Mouse (Mus musculus): ENCODE results near the gene Nckap5. TPM values are rescaled to one million over a fixed set of nuclear protein-coding genes. Genes with fewer than 3 reads are reported as not detected.

The Nckap5 gene
- total and polyA plus RNA-seq, 3 experiments, result not detected

GRCm38 (mm10) chr1:126652085-126652484, 178.5 kb downstream of the Nckap5 start:
- Histone ChIP-seq H3K27ac (ENCODE audit: control insufficient read depth, low read depth, low read length) (no peak overlapping the region), H3K4me3 (ENCODE audit: control insufficient read depth in 1 of 2, insufficient read depth in 1 of 2, low read depth in 2 of 2, low read length in 2 of 2) (no peak overlapping the region), H3K36me3 (ENCODE audit: control insufficient read depth in 1 of 2, insufficient read depth in 2 of 2, low read length in 2 of 2) (no peaks in the 10 kb centered on the region), H3K4me1 (ENCODE audit: control insufficient read depth in 1 of 2, insufficient read depth in 2 of 2, low read length in 2 of 2) (no peaks in the 10 kb centered on the region), H3K9me3 (replicated peaks; ENCODE audit: insufficient read depth, low read length) (no peaks in the 10 kb centered on the region), H3K9ac (ENCODE audit: control insufficient read depth, low read depth, low read length, poor library complexity, severe bottlenecking) (no peak overlapping the region), H3K27me3 (ENCODE audit: control insufficient read depth in 1 of 2, insufficient read depth in 2 of 2, low read length in 2 of 2) (no peaks in the 10 kb centered on the region), H3K79me2 (ENCODE audit: control insufficient read depth, insufficient read depth, low read length, poor library complexity) (no peaks in the 10 kb centered on the region)
- no peak for TF ChIP-seq CHD2 (IDR thresholded peaks at IDR 0.05; ENCODE audit: low read length)
- TF ChIP-seq MAX (IDR thresholded peaks at IDR 0.05; ENCODE audit: low read length), result no peak
- no peak for TF ChIP-seq POLR2AphosphoS5 (IDR thresholded peaks at IDR 0.05; ENCODE audit: borderline replicate concordance, low read depth, low read length)
- TF ChIP-seq RAD21 (IDR thresholded peaks at IDR 0.05; ENCODE audit: low read depth, low read length), result no peak
- no peak for DNase-seq (ENCODE audit: low read depth, low spot score)

GRCm38 (mm10) chr1:126650806-126651205, 179.8 kb downstream of the Nckap5 start:
- TF ChIP-seq UBTF (IDR thresholded peaks at IDR 0.05; ENCODE audit: borderline replicate concordance, insufficient read depth, low read depth, low read length) (no peak), USF1 (IDR thresholded peaks at IDR 0.05; ENCODE audit: low read depth, low read length) (peak; percentile 33; the same call in 1 of the 2 replicates)
- DNase-seq (ENCODE audit: low read depth, low spot score), result peak; percentile 1
- no peaks in the 10 kb centered on the region for H3K36me3 ChIP-seq (ENCODE audit: control insufficient read depth in 1 of 2, insufficient read depth in 2 of 2, low read length in 2 of 2)
- no peaks in the 10 kb centered on the region for H3K4me1 ChIP-seq (ENCODE audit: control insufficient read depth in 1 of 2, insufficient read depth in 2 of 2, low read length in 2 of 2)
- H3K4me3 ChIP-seq (ENCODE audit: control insufficient read depth in 1 of 2, insufficient read depth in 1 of 2, low read depth in 2 of 2, low read length in 2 of 2), result no peak overlapping the region
- H3K27ac ChIP-seq (ENCODE audit: control insufficient read depth, low read depth, low read length), result no peak overlapping the region
- H3K9me3 ChIP-seq (replicated peaks; ENCODE audit: insufficient read depth, low read length), result no peaks in the 10 kb centered on the region
- H3K9ac ChIP-seq (ENCODE audit: control insufficient read depth, low read depth, low read length, poor library complexity, severe bottlenecking), result no peak overlapping the region
- no peaks in the 10 kb centered on the region for H3K27me3 ChIP-seq (ENCODE audit: control insufficient read depth in 1 of 2, insufficient read depth in 2 of 2, low read length in 2 of 2)
- H3K79me2 ChIP-seq (ENCODE audit: control insufficient read depth, insufficient read depth, low read length, poor library complexity), result no peaks in the 10 kb centered on the region

GRCm38 (mm10) chr1:126642751-126643150, 187.8 kb downstream of the Nckap5 start:
- Histone ChIP-seq H3K9me3 (replicated peaks; ENCODE audit: insufficient read depth, low read length) (no peaks in the 10 kb centered on the region), H3K79me2 (ENCODE audit: control insufficient read depth, insufficient read depth, low read length, poor library complexity) (no peaks in the 10 kb centered on the region), H3K36me3 (ENCODE audit: control insufficient read depth in 1 of 2, insufficient read depth in 2 of 2, low read length in 2 of 2) (no peaks in the 10 kb centered on the region), H3K4me3 (ENCODE audit: control insufficient read depth in 1 of 2, insufficient read depth in 1 of 2, low read depth in 2 of 2, low read length in 2 of 2) (no peak overlapping the region), H3K9ac (ENCODE audit: control insufficient read depth, low read depth, low read length, poor library complexity, severe bottlenecking) (no peak overlapping the region), H3K4me1 (ENCODE audit: control insufficient read depth in 1 of 2, insufficient read depth in 2 of 2, low read length in 2 of 2) (no peaks in the 10 kb centered on the region), H3K27ac (ENCODE audit: control insufficient read depth, low read depth, low read length) (no peak overlapping the region), H3K27me3 (ENCODE audit: control insufficient read depth in 1 of 2, insufficient read depth in 2 of 2, low read length in 2 of 2) (no peaks in the 10 kb centered on the region)
- no peak for DNase-seq (ENCODE audit: low read depth, low spot score)
- TF ChIP-seq CTCF (IDR thresholded peaks at IDR 0.05 in 2 of 3, conservative IDR thresholded peaks at IDR 0.05 in 1 of 3; ENCODE audit: control insufficient read depth in 1 of 3, insufficient read depth in 1 of 3, low read depth in 2 of 3, low read length in 3 of 3, poor library complexity in 1 of 3, severe bottlenecking in 1 of 3) (no peak), TAL1 (IDR thresholded peaks at IDR 0.05; ENCODE audit: low read length) (no peak), MYB (IDR thresholded peaks at IDR 0.05; ENCODE audit: low read depth, low read length) (no peak), BHLHE40 (IDR thresholded peaks at IDR 0.05; ENCODE audit: borderline replicate concordance, low read depth, low read length) (no peak), JUND (IDR thresholded peaks at IDR 0.05; ENCODE audit: low read depth, low read length) (no peak), ETS1 (IDR thresholded peaks at IDR 0.05; ENCODE audit: low read depth, low read length) (no peak), ZMIZ1 (IDR thresholded peaks at IDR 0.05; ENCODE audit: low read depth, low read length) (no peak), GATA1 (IDR thresholded peaks at IDR 0.05; ENCODE audit: low read depth, low read length) (no peak), USF2 (IDR thresholded peaks at IDR 0.05; ENCODE audit: borderline replicate concordance in 1 of 2, insufficient read depth in 1 of 2, low read depth in 1 of 2, low read length in 2 of 2) (no peak), MXI1 (IDR thresholded peaks at IDR 0.05; ENCODE audit: low read depth, low read length) (no peak), GABPA (IDR thresholded peaks at IDR 0.05; ENCODE audit: low read depth, low read length) (no peak), ZC3H11A (IDR thresholded peaks at IDR 0.05; ENCODE audit: low read depth, low read length) (no peak), POLR2A (IDR thresholded peaks at IDR 0.05; ENCODE audit: control insufficient read depth in 1 of 2, insufficient read depth in 1 of 2, low read depth in 1 of 2, low read length in 2 of 2, poor library complexity in 1 of 2) (no peak)

Measured in MEL (cell line).